Mouse (Mus musculus) hindbrain, embryonic 16.5 days (tissue): ENCODE data around the gene Magea1. TPM values are rescaled to one million over a fixed set of nuclear protein-coding genes. Genes with fewer than 3 reads are reported as not detected.
"Not testable (repeated sequence)": the region's sequence is repeated elsewhere in the genome, so short reads cannot be mapped to it uniquely, and the experiment has no call there.

ENCODE experiments used
- ATAC-seq: fragments of 200-750 bp; cut with Nextera tagmentation; 2 replicates; pipeline ENCODE4 v1.8.0; 2017; ENCODE audit warnings: moderate TSS enrichment, moderate library complexity
- H3K27ac ChIP-seq: fragments of 300-500 bp; sonication (generic); 2 replicates; pipeline ENCODE4 v1.5.1; 2014; ENCODE audit warnings: low read depth, mild to moderate bottlenecking, control low read depth, low read length, moderate library complexity
- H3K27me3 ChIP-seq: fragments of 300-500 bp; sonication (generic); replicated peaks from 2 replicates; pipeline ENCODE4 v1.6.1; 2014; ENCODE audit warnings: low read length; ENCODE audit not compliant: control insufficient read depth, insufficient read depth
- H3K36me3 ChIP-seq: fragments of 300-500 bp; sonication (generic); 2 replicates; pipeline ENCODE4 v1.6.1; 2014; ENCODE audit warnings: mild to moderate bottlenecking, low read length, moderate library complexity, mixed read lengths; ENCODE audit not compliant: control insufficient read depth, insufficient read depth
- H3K4me1 ChIP-seq: fragments of 300-500 bp; sonication (generic); 2 replicates; pipeline ENCODE4 v1.6.1; 2014; ENCODE audit warnings: low read depth, low read length; ENCODE audit not compliant: control insufficient read depth, insufficient read depth
- H3K4me2 ChIP-seq: fragments of 300-500 bp; sonication (generic); 2 replicates; pipeline ENCODE4 v1.6.1; 2014; ENCODE audit warnings: mild to moderate bottlenecking, low read length, control low read depth, moderate library complexity
- H3K4me3 ChIP-seq: fragments of 300-500 bp; sonication (generic); 2 replicates; pipeline ENCODE4 v1.5.1; 2014; ENCODE audit warnings: mild to moderate bottlenecking, low read length, control low read depth, moderate library complexity
- H3K9ac ChIP-seq: fragments of 300-500 bp; sonication (generic); 2 replicates; pipeline ENCODE4 v1.6.1; 2014; ENCODE audit warnings: low read depth, mild to moderate bottlenecking, control low read depth, low read length, moderate library complexity
- H3K9me3 ChIP-seq: fragments of 300-500 bp; sonication (generic); 2 replicates; pipeline ENCODE4 v1.6.1; 2014; ENCODE audit warnings: mild to moderate bottlenecking, low read length, moderate library complexity; ENCODE audit not compliant: control insufficient read depth
- WGBS: fragments of 180-500 bp; shearing (Covaris S2); extraction: QIAGEN DNeasy Blood & Tissue Kit; methylation state at CpG from one replicate; pipeline ENCODE4 v1.1.7; 2014; 5-methylcytosine and 5-hydroxymethylcytosine counted together
- polyA plus RNA-seq: library from polyadenylated mRNA; unstranded; fragments of >200 nt; fragmentation: Nextera tagmentation; extraction: Ambion mirVana; gene quantifications from 2 replicates; pipeline ENCODE4 v1.2.1, GENCODE M21; 2015

Magea1 gene
- not detected in 2 replicates for polyA plus RNA-seq

GRCm38 (mm10) chrX:155089693-155090092, at the start of gene Magea1:
Gene Magea1 (minus strand): TSS chrX:155089793.
- not testable (repeated sequence) for ATAC-seq, H3K4me2 ChIP-seq, H3K9ac ChIP-seq, H3K27ac ChIP-seq, H3K36me3 ChIP-seq, H3K4me1 ChIP-seq, H3K27me3 ChIP-seq, H3K4me3 ChIP-seq, H3K9me3 ChIP-seq
- 100% methylated on average over 1 of the region's 2 CpGs for WGBS

GRCm38 (mm10) chrX:155128312-155128711, 38.7 kb upstream of the Magea1 start, which contains the start of gene Cldn34b2:
Gene Cldn34b2 (minus strand): TSS chrX:155128412.
- H3K27me3 ChIP-seq, H3K9ac ChIP-seq, H3K9me3 ChIP-seq, H3K27ac ChIP-seq, H3K36me3 ChIP-seq, H3K4me2 ChIP-seq, H3K4me1 ChIP-seq, H3K4me3 ChIP-seq, ATAC-seq: not testable (repeated sequence)
- 90% methylated on average over 3 of the region's 3 CpGs for WGBS

GRCm38 (mm10) chrX:155098024-155098423, 8.4 kb upstream of the Magea1 start:
- Histone ChIP-seq H3K9ac (no peak overlapping the region), H3K9me3 (no peaks in the 10 kb centered on the region), H3K4me3 (no peak overlapping the region), H3K27ac (no peak overlapping the region), H3K4me2 (no peak overlapping the region), H3K4me1 (no peaks in the 10 kb centered on the region), H3K36me3 (no peaks in the 10 kb centered on the region), H3K27me3 (no peaks in the 10 kb centered on the region)
- no peak for ATAC-seq

GRCm38 (mm10) chrX:155093566-155093965, 4.0 kb upstream of the Magea1 start, which contains the start of gene Magea2:
Gene Magea2 (minus strand): TSS chrX:155093666.
- not testable (repeated sequence) for H3K4me3 ChIP-seq, H3K36me3 ChIP-seq, ATAC-seq, H3K9ac ChIP-seq, H3K27me3 ChIP-seq, H3K9me3 ChIP-seq, H3K27ac ChIP-seq, H3K4me2 ChIP-seq, H3K4me1 ChIP-seq
- WGBS = 83% methylated on average over 2 of the region's 4 CpGs

GRCm38 (mm10) chrX:155063045-155063444, 26.5 kb downstream of the Magea1 start, which contains the start of gene Magea5:
Gene Magea5 (minus strand): TSS chrX:155063145.
- H3K36me3 ChIP-seq, ATAC-seq, H3K4me2 ChIP-seq, H3K27me3 ChIP-seq, H3K4me3 ChIP-seq, H3K27ac ChIP-seq, H3K9me3 ChIP-seq, H3K4me1 ChIP-seq, H3K9ac ChIP-seq: not testable (repeated sequence)
- WGBS = 94% methylated on average over 12 of the region's 16 CpGs

Other genes starting within 250 kb of the Magea1 start
- gene Cldn34b1, start 199.5 kb downstream of the Magea1 start, polyA plus RNA-seq = not detected in 2 replicates
- not detected in 2 replicates for gene Magea6, start 153.8 kb downstream of the Magea1 start, polyA plus RNA-seq
- not detected in 2 replicates for gene Magea3, start 140.3 kb downstream of the Magea1 start, polyA plus RNA-seq
- not detected in 2 replicates for gene Magea8, start 93.9 kb downstream of the Magea1 start, polyA plus RNA-seq
- not detected in 2 replicates for gene Magea5, start 26.6 kb downstream of the Magea1 start, polyA plus RNA-seq
- gene Magea2, start 3.9 kb upstream of the Magea1 start, polyA plus RNA-seq = not detected in 2 replicates
- gene Cldn34b2, start 38.6 kb upstream of the Magea1 start, polyA plus RNA-seq = not detected in 2 replicates
- 82.5 and 92.3 TPM in 2 replicates for gene Sat1, start 126.7 kb upstream of the Magea1 start, polyA plus RNA-seq
- gene Acot9, start 172.7 kb upstream of the Magea1 start, polyA plus RNA-seq = 44.3 and 50.9 TPM in 2 replicates